Mouse (Mus musculus) C2C12 (cell line): ENCODE results near the gene Med17. TPM values are rescaled to one million over a fixed set of nuclear protein-coding genes. Genes with fewer than 3 reads are reported as not detected.

Experiments
- H3K27me3 ChIP-seq: one replicate; pipeline ENCODE4 v1.6.1; 2011; ENCODE audit not compliant: control insufficient read depth, insufficient read depth, insufficient read length
- H3K36me3 ChIP-seq: one replicate; pipeline ENCODE4 v1.6.1; 2011; ENCODE audit not compliant: control insufficient read depth, insufficient read depth
- H3K4me3 ChIP-seq: one replicate; pipeline ENCODE4 v1.5.1; 2011; ENCODE audit warnings: mild to moderate bottlenecking, control low read depth; ENCODE audit not compliant: poor library complexity, insufficient read depth, severe bottlenecking
- H3K79me2 ChIP-seq: one replicate; pipeline ENCODE4 v1.6.1; 2011; ENCODE audit not compliant: control insufficient read depth, insufficient read depth
- H3K79me3 ChIP-seq: one replicate; pipeline ENCODE4 v1.6.1; 2011; ENCODE audit warnings: low read depth, control low read depth
- H3ac ChIP-seq: one replicate; pipeline ENCODE3; 2011; ENCODE audit warnings: low read depth; ENCODE audit not compliant: control insufficient read depth, insufficient read length
- CEBPB ChIP-seq: IDR thresholded peaks from one replicate; pipeline ENCODE4 v1.6.1; 2011; ENCODE audit warnings: low read depth, mild to moderate bottlenecking, control low read depth, moderate library complexity
- CTCF ChIP-seq: IDR thresholded peaks from one replicate; pipeline ENCODE4 v1.5.1; 2011; ENCODE audit not compliant: control insufficient read depth, insufficient read depth, insufficient read length
- FOSL1 ChIP-seq: IDR thresholded peaks from one replicate; pipeline ENCODE4 v1.8.0; 2011; ENCODE audit warnings: mild to moderate bottlenecking, low read length; ENCODE audit not compliant: poor library complexity, insufficient read depth, severe bottlenecking
- MAX ChIP-seq: IDR thresholded peaks from one replicate; pipeline ENCODE4 v1.6.1; 2011; ENCODE audit warnings: mild to moderate bottlenecking, control low read depth
- MYOD1 ChIP-seq: IDR thresholded peaks from one replicate; pipeline ENCODE4 v1.6.1; 2011; ENCODE audit warnings: low read depth; ENCODE audit not compliant: control insufficient read depth, insufficient read length
- MYOG ChIP-seq: IDR thresholded peaks from one replicate; pipeline ENCODE4 v1.6.1; 2011; ENCODE audit not compliant: control insufficient read depth, insufficient read length; ENCODE audit errors: extremely low read depth
- USF1 ChIP-seq: IDR thresholded peaks from one replicate; pipeline ENCODE4 v1.6.1; 2011; ENCODE audit warnings: low read depth, mild to moderate bottlenecking, control low read depth, moderate library complexity
- polyA plus RNA-seq: library from polyadenylated mRNA; unstranded; fragments of >200 nt; fragmentation: generic; extraction: Trizol; gene quantifications from one replicate; pipeline ENCODE4 v1.2.1, GENCODE M21; 2012; ENCODE audit warnings: missing spikeins

Med17 gene
- polyA plus RNA-seq, 1 experiment, result 34.2 TPM

GRCm38 (mm10) chr9:15313633-15314032 is 33.9 kb upstream of the Med17 start:
- Histone ChIP-seq H3K79me2 (peaks cover 57% of the 10 kb centered on the region), H3K4me3 (no peak overlapping the region), H3K36me3 (peaks cover 86% of the 10 kb centered on the region), H3ac (no peak overlapping the region), H3K79me3 (peaks cover 37% of the 10 kb centered on the region), H3K27me3 (no peaks in the 10 kb centered on the region)
- no peak for TF ChIP-seq MYOG
- no peak for TF ChIP-seq MAX
- TF ChIP-seq CTCF, result no peak
- no peak for TF ChIP-seq FOSL1
- TF ChIP-seq MYOD1, result no peak
- TF ChIP-seq CEBPB, result no peak
- TF ChIP-seq USF1, result no peak

- Histone ChIP-seq H3K4me3 (no peak overlapping the region), H3K79me2 (peaks cover 72% of the 10 kb centered on the region), H3K79me3 (peaks cover 51% of the 10 kb centered on the region), H3ac (no peak overlapping the region), H3K27me3 (no peaks in the 10 kb centered on the region), H3K36me3 (peaks cover 95% of the 10 kb centered on the region)
- TF ChIP-seq CEBPB (no peak), FOSL1 (no peak), MYOG (no peak), MYOD1 (no peak), MAX (no peak), USF1 (no peak), CTCF (no peak)
These were observed 32.5 kb upstream of the Med17 start for GRCm38 (mm10) chr9:15312054-15312735.

- Histone ChIP-seq H3K79me2 (peaks cover 90% of the 10 kb centered on the region), H3K27me3 (no peaks in the 10 kb centered on the region), H3K79me3 (peaks cover 62% of the 10 kb centered on the region), H3ac (no peak overlapping the region), H3K4me3 (no peak overlapping the region), H3K36me3 (peaks cover 86% of the 10 kb centered on the region)
- TF ChIP-seq MAX (no peak), FOSL1 (no peak), MYOG (no peak), USF1 (no peak), CEBPB (no peak), CTCF (no peak), MYOD1 (no peak)
These were observed 30.4 kb upstream of the Med17 start for GRCm38 (mm10) chr9:15310179-15310578.

- TF ChIP-seq FOSL1 (no peak), MYOD1 (no peak), CTCF (no peak), MAX (no peak), MYOG (no peak), USF1 (no peak), CEBPB (no peak)
- Histone ChIP-seq H3K27me3 (no peaks in the 10 kb centered on the region), H3ac (no peak overlapping the region), H3K4me3 (peak overlapping the region; percentile 12), H3K79me2 (peaks cover 90% of the 10 kb centered on the region), H3K36me3 (peaks cover 79% of the 10 kb centered on the region), H3K79me3 (peaks cover 62% of the 10 kb centered on the region)
These were observed 29.7 kb upstream of the Med17 start for GRCm38 (mm10) chr9:15309425-15309824.

- TF ChIP-seq CTCF, result no peak
- no peak for TF ChIP-seq CEBPB
- TF ChIP-seq MYOG, result no peak
- TF ChIP-seq USF1, result no peak
- TF ChIP-seq MYOD1, result no peak
- no peak for TF ChIP-seq FOSL1
- no peak for TF ChIP-seq MAX
- Histone ChIP-seq H3K79me2 (peaks cover 79% of the 10 kb centered on the region), H3K4me3 (peak overlapping the region; percentile 84), H3K27me3 (no peaks in the 10 kb centered on the region), H3ac (peak overlapping the region; percentile 21), H3K36me3 (peaks cover 67% of the 10 kb centered on the region), H3K79me3 (peaks cover 62% of the 10 kb centered on the region)
These were observed 28.5 kb upstream of the Med17 start for GRCm38 (mm10) chr9:15308254-15308653.

GRCm38 (mm10) chr9:15307257-15307656 is 27.5 kb upstream of the Med17 start:
- Histone ChIP-seq H3K36me3 (peaks cover 57% of the 10 kb centered on the region), H3K79me3 (peaks cover 57% of the 10 kb centered on the region), H3K27me3 (no peaks in the 10 kb centered on the region), H3K79me2 (peaks cover 69% of the 10 kb centered on the region), H3ac (peak overlapping the region; percentile 66), H3K4me3 (peak overlapping the region; percentile 84)
- no peak for TF ChIP-seq CTCF
- TF ChIP-seq CEBPB, result no peak
- TF ChIP-seq FOSL1, result no peak
- no peak for TF ChIP-seq MYOG
- TF ChIP-seq USF1, result no peak
- TF ChIP-seq MYOD1, result no peak
- no peak for TF ChIP-seq MAX
